Mouse (Mus musculus) embryonic stem cell, embryonic (primary cell): ENCODE data around the gene Rdh8.

Source experiments
- CTCF ChIA-PET, 4 experiments: fragments of 300-600 bp in 2 of 4; fragments of 350-600 bp in 2 of 4; sonication (Branson Sonifier 250); formaldehyde crosslinking; loops; one replicate each; lab custom pipeline; 2022; ENCODE audit warnings: inconsistent platforms in 2 of 4; lab: Charles Lee
- POLR2A ChIA-PET, 4 experiments: fragments of 300-600 bp in 2 of 4; fragments of 350-600 bp in 2 of 4; sonication (Branson Sonifier 250); formaldehyde crosslinking; loops; one replicate each; lab custom pipeline; 2022; ENCODE audit warnings: antibody characterized with exemption in 4 of 4, inconsistent platforms in 1 of 4; lab: Charles Lee

Rdh8 gene

GRCm38 (mm10) chr9:20818236-20818635 is at the start of gene Rdh8:
Gene Rdh8 (plus strand): TSS chr9:20818503.
- ChIA-PET CTCF (interaction anchor here in 2 of 4 experiments (1.0 to 2.2 kb wide), 3 partner anchors 12 to 14 kb away, joined by 3 to 10 read pairs (median 9); no protein-coding TSS in a partner anchor), POLR2A (no interaction called here)

GRCm38 (mm10) chr9:20781286-20781685 is 37.0 kb upstream of the Rdh8 start:
- ChIA-PET CTCF (interaction anchor here in 2 of 4 experiments (0.7 to 1.2 kb wide), 3 partner anchors 23 to 41 kb away, joined by 3 to 11 read pairs (median 4); no protein-coding TSS in a partner anchor), POLR2A (interaction anchor here in 2 of 4 experiments (0.5 to 1.9 kb wide), 3 partner anchors 11 to 63 kb away, joined by 4 to 8 read pairs (median 4); no protein-coding TSS in a partner anchor)

- POLR2A ChIA-PET, result interaction anchor here in 1 of 4 experiments (0.7 to 1.1 kb wide), 2 partner anchors 29 to 93 kb away, joined by 3 to 5 read pairs; no protein-coding TSS in a partner anchor
- CTCF ChIA-PET, result interaction anchor here in 1 of 4 experiments (1.4 kb wide), 1 partner anchor 19 kb away, joined by 4 read pairs; no protein-coding TSS in a partner anchor
Measured at GRCm38 (mm10) chr9:20785055-20785454, 33.2 kb upstream of the Rdh8 start.

GRCm38 (mm10) chr9:20787992-20788391 is 30.3 kb upstream of the Rdh8 start:
- CTCF ChIA-PET, result interaction anchor here in 3 of 4 experiments (0.8 to 3.0 kb wide), 9 partner anchors 16 to 90 kb away, joined by 3 to 13 read pairs (median 3); no protein-coding TSS in a partner anchor
- POLR2A ChIA-PET, result interaction anchor here in 1 of 4 experiments (1.5 kb wide), 1 partner anchor 11 kb away, joined by 3 read pairs; no protein-coding TSS in a partner anchor

GRCm38 (mm10) chr9:20789651-20790050 is 28.7 kb upstream of the Rdh8 start:
- ChIA-PET CTCF (interaction anchor here in 2 of 4 experiments (0.9 to 3.0 kb wide), 2 partner anchors 41 to 79 kb away, joined by 5 to 13 read pairs; no protein-coding TSS in a partner anchor), POLR2A (interaction anchor here in 1 of 4 experiments (0.6 kb wide), 1 partner anchor 1160 kb away, joined by 3 read pairs; no protein-coding TSS in a partner anchor)

GRCm38 (mm10) chr9:20790345-20790744 is 28.0 kb upstream of the Rdh8 start:
- CTCF ChIA-PET, result interaction anchor here in 2 of 4 experiments (0.6 to 0.9 kb wide), 2 partner anchors 63 to 79 kb away, joined by 5 to 8 read pairs; no protein-coding TSS in a partner anchor
- POLR2A ChIA-PET, result no interaction called here

- POLR2A ChIA-PET, result interaction anchor here in 1 of 4 experiments (1.1 kb wide), 1 partner anchor 38 kb away, joined by 3 read pairs; no protein-coding TSS in a partner anchor
- CTCF ChIA-PET, result interaction anchor here in 3 of 4 experiments (1.0 to 3.7 kb wide), 3 partner anchors 10 to 37 kb away, joined by 3 to 15 read pairs (median 5); no protein-coding TSS in a partner anchor
Measured at GRCm38 (mm10) chr9:20794108-20794806, 24.0 kb upstream of the Rdh8 start.

GRCm38 (mm10) chr9:20804266-20805158 is 13.8 kb upstream of the Rdh8 start:
- ChIA-PET POLR2A (interaction anchor here in 3 of 4 experiments (0.5 to 1.4 kb wide), 6 partner anchors 11 to 73 kb away, joined by 3 read pairs; no protein-coding TSS in a partner anchor), CTCF (interaction anchor here (0.5 to 2.2 kb wide), 39 partner anchors 9 to 1774 kb away, joined by 3 to 16 read pairs (median 4); partner anchors contain the start of genes Col5a3 (in 3 of the 4), Olfm2 (in 1 of the 4) and Rdh8 (in 1 of the 4))

- POLR2A ChIA-PET, result interaction anchor here in 1 of 4 experiments (1.2 to 1.4 kb wide), 2 partner anchors 49 to 65 kb away, joined by 3 read pairs; no protein-coding TSS in a partner anchor
- CTCF ChIA-PET, result interaction anchor here in 2 of 4 experiments (1.3 to 2.2 kb wide), 5 partner anchors 20 to 63 kb away, joined by 4 to 13 read pairs (median 4); no protein-coding TSS in a partner anchor
Measured at GRCm38 (mm10) chr9:20805159-20805495, 13.2 kb upstream of the Rdh8 start.

- ChIA-PET CTCF (interaction anchor here in 2 of 4 experiments (1.8 to 2.2 kb wide), 2 partner anchors 25 to 65 kb away, joined by 6 to 13 read pairs; no protein-coding TSS in a partner anchor), POLR2A (interaction anchor here in 1 of 4 experiments (0.5 to 1.4 kb wide), 2 partner anchors 49 to 139 kb away, joined by 3 to 4 read pairs; no protein-coding TSS in a partner anchor)
Measured at GRCm38 (mm10) chr9:20805706-20806105, 12.6 kb upstream of the Rdh8 start.

GRCm38 (mm10) chr9:20810271-20810670 is 8.0 kb upstream of the Rdh8 start:
- POLR2A ChIA-PET, result interaction anchor here in 1 of 4 experiments (1.9 kb wide), 1 partner anchor 20 kb away, joined by 5 read pairs; no protein-coding TSS in a partner anchor
- CTCF ChIA-PET, result interaction anchor here in 1 of 4 experiments (1.1 kb wide), 1 partner anchor 21 kb away, joined by 3 read pairs; no protein-coding TSS in a partner anchor

GRCm38 (mm10) chr9:20810773-20811172 is 7.5 kb upstream of the Rdh8 start:
- ChIA-PET CTCF (interaction anchor here in 1 of 4 experiments (1.1 kb wide), 1 partner anchor 20 kb away, joined by 3 read pairs; no protein-coding TSS in a partner anchor), POLR2A (interaction anchor here in 1 of 4 experiments (1.0 to 2.0 kb wide), 3 partner anchors 10 to 19 kb away, joined by 3 to 5 read pairs (median 5); no protein-coding TSS in a partner anchor)

- POLR2A ChIA-PET, result interaction anchor here in 3 of 4 experiments (0.7 to 2.0 kb wide), 7 partner anchors 11 to 1242 kb away, joined by 3 to 5 read pairs (median 4); partner anchors contain the start of gene Ubl5 (in 1 of the 3)
- CTCF ChIA-PET, result interaction anchor here in 2 of 4 experiments (1.1 to 1.6 kb wide), 3 partner anchors 18 to 98 kb away, joined by 3 to 6 read pairs (median 3); no protein-coding TSS in a partner anchor
Measured at GRCm38 (mm10) chr9:20812537-20813271, 5.6 kb upstream of the Rdh8 start.

- CTCF ChIA-PET, result interaction anchor here (0.6 to 2.1 kb wide), 11 partner anchors 10 to 99 kb away, joined by 3 to 9 read pairs (median 5); no protein-coding TSS in a partner anchor
- POLR2A ChIA-PET, result interaction anchor here in 3 of 4 experiments (0.6 to 1.7 kb wide), 7 partner anchors 16 to 277 kb away, joined by 3 to 8 read pairs (median 4); partner anchors contain the start of genes Gm38431 (in 1 of the 3) and Raver1 (in 1 of the 3)
Measured at GRCm38 (mm10) chr9:20814521-20815272, 3.6 kb upstream of the Rdh8 start, which contains the start of gene Col5a3. Gene Col5a3 (minus strand): TSS chr9:20815067.

- POLR2A ChIA-PET, result no interaction called here
- CTCF ChIA-PET, result interaction anchor here in 3 of 4 experiments (0.5 to 2.2 kb wide), 4 partner anchors 11 to 807 kb away, joined by 3 to 10 read pairs (median 6); no protein-coding TSS in a partner anchor
Measured at GRCm38 (mm10) chr9:20820001-20820400, 1.7 kb downstream of the Rdh8 start.
